Mouse (Mus musculus): ENCODE data around the gene Krt19. TPM values are rescaled to one million over a fixed set of nuclear protein-coding genes. Genes with fewer than 3 reads are reported as not detected.
A peak's percentile ranks its signal among the peaks of the same experiment; 100 is the strongest.

Krt19 gene
- total and polyA plus RNA-seq, 2 experiments from 2014 or later: 1.6 to 8.1 TPM

- Histone ChIP-seq H3K4me3 (ENCODE audit: low read depth, low read length) (no peak overlapping the region), H3K36me3 (ENCODE audit: insufficient read depth, low read length) (no peaks in the 10 kb centered on the region), H3K9ac (replicated peaks; ENCODE audit: low read length, poor library complexity, severe bottlenecking) (no peak overlapping the region), H3K27me3 (ENCODE audit: insufficient read depth, low read length) (no peaks in the 10 kb centered on the region), H3K4me2 (ENCODE audit: low read depth, low read length, poor library complexity, severe bottlenecking) (no peak overlapping the region), H3K4me1 (ENCODE audit: insufficient read depth, low read length) (no peaks in the 10 kb centered on the region), H3K27ac (ENCODE audit: low read depth, low read length) (no peak overlapping the region), H3K9me3 (ENCODE audit: low read length) (no peaks in the 10 kb centered on the region)
- no peak for DNase-seq (ENCODE audit: low spot score)
- ATAC-seq (ENCODE audit: low FRiP score): no peak
- 87% methylated on average over 3 of the region's 3 CpGs for WGBS
- TF ChIP-seq CTCF (IDR thresholded peaks at IDR 0.05): no peak
These were observed 8.9 kb upstream of the Krt19 start for GRCm38 (mm10) chr11:100157331-100157730.

DNA sequence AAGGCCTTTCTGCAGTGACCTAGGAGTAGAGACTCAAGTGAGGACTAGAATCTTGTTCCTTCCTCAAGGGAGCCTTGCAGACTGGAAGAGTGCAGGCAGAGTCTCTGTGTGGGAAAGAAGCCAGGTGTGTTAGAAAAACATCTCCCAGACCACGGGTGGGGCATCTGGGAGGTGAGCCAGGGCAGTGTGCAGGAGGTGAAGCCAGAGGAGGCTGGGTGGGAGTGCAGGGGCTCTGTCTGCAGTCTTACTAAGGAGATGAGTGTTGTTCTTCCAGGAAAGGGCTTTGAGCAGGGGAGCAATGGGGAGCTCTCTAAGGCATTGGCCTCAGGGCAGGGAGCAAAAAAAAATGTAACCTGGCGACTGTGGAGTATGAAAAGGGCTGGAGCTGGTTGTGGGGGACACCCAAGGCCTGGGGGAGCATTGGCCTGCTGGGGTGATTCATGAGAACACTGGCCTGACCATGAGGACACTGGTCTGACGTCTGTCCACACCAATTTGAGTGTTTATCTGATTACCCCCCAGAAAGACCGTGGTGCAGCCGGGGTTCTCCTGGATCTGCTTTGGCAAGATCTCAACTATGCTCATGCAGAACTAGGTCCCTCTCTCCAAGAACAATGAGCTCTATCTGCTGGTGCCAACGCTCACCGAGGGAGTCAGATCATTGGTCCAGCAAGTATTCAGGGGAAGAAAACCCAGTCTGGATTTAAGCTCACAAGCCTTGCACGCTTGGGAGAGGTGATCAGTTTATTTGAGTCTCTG lies 7.2 kb upstream of the Krt19 start:
- Histone ChIP-seq H3K27me3 (ENCODE audit: insufficient read depth, low read length) (no peaks in the 10 kb centered on the region), H3K4me2 (ENCODE audit: low read depth, low read length, poor library complexity, severe bottlenecking) (no peak overlapping the region), H3K9me3 (ENCODE audit: low read length) (no peaks in the 10 kb centered on the region), H3K4me3 (ENCODE audit: low read depth, low read length) (no peak overlapping the region), H3K4me1 (ENCODE audit: insufficient read depth, low read length) (no peaks in the 10 kb centered on the region), H3K36me3 (ENCODE audit: insufficient read depth, low read length) (no peaks in the 10 kb centered on the region), H3K27ac (ENCODE audit: low read depth, low read length) (no peak overlapping the region), H3K9ac (replicated peaks; ENCODE audit: low read length, poor library complexity, severe bottlenecking) (no peak overlapping the region)
- DNase-seq (ENCODE audit: low spot score) (no peak), ATAC-seq (ENCODE audit: low FRiP score) (no peak)
- no peak for TF ChIP-seq CTCF (IDR thresholded peaks at IDR 0.05)
- 67% methylated on average over 8 of the region's 8 CpGs for WGBS

- Histone ChIP-seq H3K4me3 (ENCODE audit: low read depth, low read length) (no peak overlapping the region), H3K27me3 (ENCODE audit: insufficient read depth, low read length) (peaks cover 12% of the 10 kb centered on the region), H3K4me2 (ENCODE audit: low read depth, low read length, poor library complexity, severe bottlenecking) (no peak overlapping the region), H3K9me3 (ENCODE audit: low read length) (no peaks in the 10 kb centered on the region), H3K36me3 (ENCODE audit: insufficient read depth, low read length) (no peaks in the 10 kb centered on the region), H3K27ac (ENCODE audit: low read depth, low read length) (no peak overlapping the region), H3K4me1 (ENCODE audit: insufficient read depth, low read length) (peaks cover 8% of the 10 kb centered on the region; the same call in 1 of the 2 replicates), H3K9ac (replicated peaks; ENCODE audit: low read length, poor library complexity, severe bottlenecking) (no peak overlapping the region)
- TF ChIP-seq CTCF (IDR thresholded peaks at IDR 0.05): no peak
- DNase-seq (ENCODE audit: low spot score): no peak
- WGBS: 80% methylated on average over 5 of the region's 5 CpGs
- no peak for ATAC-seq (ENCODE audit: low FRiP score)
These were observed 705 bp downstream of the Krt19 start for GRCm38 (mm10) chr11:100147566-100148353.

DNA sequence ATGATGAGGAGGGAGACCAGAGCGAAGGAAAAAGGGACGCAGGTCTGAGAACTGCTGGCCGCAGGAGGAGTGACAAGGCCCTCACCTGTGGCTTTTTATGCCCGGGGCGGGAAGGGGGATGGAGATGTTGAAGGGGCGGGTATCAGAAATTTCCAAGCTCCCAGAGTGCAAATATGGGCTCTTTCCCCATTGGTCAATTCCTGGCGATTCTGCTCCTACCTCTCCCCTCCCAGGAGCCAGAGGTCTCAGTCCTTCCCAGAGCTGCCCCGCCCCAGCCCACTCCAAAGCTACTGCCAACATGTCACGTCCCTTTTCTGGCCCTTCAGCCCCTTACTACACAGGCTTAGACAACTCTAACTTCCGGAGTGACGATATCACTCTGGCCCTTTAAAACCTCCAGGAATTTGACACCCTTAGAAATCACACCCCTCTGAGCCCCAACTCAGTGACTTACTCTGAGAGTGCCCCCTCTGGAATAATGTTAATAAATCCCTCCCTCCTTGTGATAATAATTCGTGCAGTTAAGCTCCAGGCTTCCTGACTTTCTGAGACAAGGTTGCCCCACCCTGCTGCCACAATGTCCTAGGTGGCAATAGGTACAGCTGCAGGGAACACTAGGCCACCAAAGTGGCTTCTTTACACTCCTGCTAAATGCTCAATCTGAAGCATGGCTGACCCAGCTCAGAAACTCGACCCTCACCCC lies 2.5 kb downstream of the Krt19 start:
- Histone ChIP-seq H3K4me1 (ENCODE audit: insufficient read depth, low read length) (peaks cover 8% of the 10 kb centered on the region; the same call in 1 of the 2 replicates), H3K9me3 (ENCODE audit: low read length) (no peaks in the 10 kb centered on the region), H3K4me2 (ENCODE audit: low read depth, low read length, poor library complexity, severe bottlenecking) (peak overlapping the region; percentile 62), H3K27ac (ENCODE audit: low read depth, low read length) (no peak overlapping the region), H3K36me3 (ENCODE audit: insufficient read depth, low read length) (no peaks in the 10 kb centered on the region), H3K27me3 (ENCODE audit: insufficient read depth, low read length) (peaks cover 12% of the 10 kb centered on the region), H3K9ac (replicated peaks; ENCODE audit: low read length, poor library complexity, severe bottlenecking) (0 out of 2 replicates have a peak overlapping the region, but pooled peaks have one; percentile 29), H3K4me3 (ENCODE audit: low read depth, low read length) (peak overlapping the region; percentile 31)
- DNase-seq (ENCODE audit: low spot score) (no peak), ATAC-seq (ENCODE audit: low FRiP score) (no peak)
- WGBS: 7% methylated on average over 12 of the region's 13 CpGs
- no peak for TF ChIP-seq CTCF (IDR thresholded peaks at IDR 0.05)

- Histone ChIP-seq H3K27me3 (ENCODE audit: insufficient read depth, low read length) (peaks cover 12% of the 10 kb centered on the region), H3K4me3 (ENCODE audit: low read depth, low read length) (peak overlapping the region; percentile 31), H3K4me1 (ENCODE audit: insufficient read depth, low read length) (peaks cover 8% of the 10 kb centered on the region; the same call in 1 of the 2 replicates), H3K36me3 (ENCODE audit: insufficient read depth, low read length) (no peaks in the 10 kb centered on the region), H3K9me3 (ENCODE audit: low read length) (no peaks in the 10 kb centered on the region), H3K9ac (replicated peaks; ENCODE audit: low read length, poor library complexity, severe bottlenecking) (no peak overlapping the region), H3K27ac (ENCODE audit: low read depth, low read length) (no peak overlapping the region), H3K4me2 (ENCODE audit: low read depth, low read length, poor library complexity, severe bottlenecking) (peak overlapping the region; percentile 62)
- DNase-seq (ENCODE audit: low spot score) (no peak), ATAC-seq (ENCODE audit: low FRiP score) (no peak)
- WGBS: 2% methylated on average over 20 of the region's 20 CpGs
- TF ChIP-seq CTCF (IDR thresholded peaks at IDR 0.05): no peak
These were observed 3.4 kb downstream of the Krt19 start for GRCm38 (mm10) chr11:100145104-100145503.
